Mouse (Mus musculus): Measurements from ENCODE around the gene Bean1. TPM values are rescaled to one million over a fixed set of nuclear protein-coding genes. Genes with fewer than 3 reads are reported as not detected.

Bean1 gene
- 0.37 TPM for polyA plus RNA-seq (2014; fragmentation: Illumina TruSeq; extraction: RNeasy Lipid Tissue Mini Kit (QIAGEN cat#74804); ENCODE audit: low read depth, low replicate concordance)

DNA sequence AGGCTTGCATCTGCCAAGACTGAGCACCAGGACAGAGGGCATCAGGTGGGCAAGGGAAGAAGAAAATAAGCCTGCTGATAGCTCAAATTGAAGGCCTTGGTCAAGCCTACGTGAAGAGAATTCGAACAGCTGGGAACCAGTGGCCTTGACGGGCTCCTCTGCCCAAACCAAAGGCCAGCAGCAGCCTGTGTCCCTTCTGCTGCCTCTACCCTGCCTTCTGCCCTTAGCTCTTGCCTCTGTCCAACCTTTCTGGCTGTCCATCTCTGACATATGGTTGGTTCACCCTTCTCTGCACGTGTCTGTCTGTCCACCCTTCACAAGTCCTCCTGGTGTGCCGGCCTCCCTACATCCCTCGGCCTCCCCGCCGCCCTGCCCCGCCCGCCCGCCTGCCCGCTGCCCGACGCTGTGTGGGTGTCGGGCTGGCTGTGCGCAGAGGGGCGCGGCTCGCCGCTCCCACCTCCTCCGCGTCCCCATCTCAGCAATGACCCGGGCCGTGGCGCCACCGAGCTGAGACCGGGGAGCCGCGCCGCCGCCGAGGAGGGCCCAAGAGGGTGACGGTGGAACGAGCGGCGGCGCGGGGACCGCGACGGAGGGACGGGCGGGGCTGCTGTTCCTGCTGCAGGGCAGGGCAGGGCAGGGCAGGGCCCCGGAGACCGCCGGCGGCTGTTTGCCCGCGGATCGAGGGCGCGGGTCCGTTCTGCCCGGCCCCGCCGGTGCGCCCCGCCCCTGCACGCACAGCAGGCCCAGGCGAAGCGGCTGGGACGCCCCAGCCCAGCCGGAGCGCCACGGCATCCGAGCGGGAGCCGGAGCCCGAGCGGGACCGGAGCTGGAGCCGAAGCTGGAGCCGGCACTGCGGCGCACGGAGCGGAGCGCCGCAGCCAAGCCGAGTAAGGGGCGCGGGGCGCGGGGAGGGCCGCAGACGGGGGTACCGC, at the start of gene Bean1:
TSS of gene Bean1 (plus strand) at position 325 of the 932 bp plus-strand sequence.

GRCm38 (mm10) chr8:104248276-104248675, 78.0 kb downstream of the Bean1 start, which contains the start of gene Tk2:
Tk2 (minus strand) TSS chr8:104248558.

GRCm38 (mm10) chr8:104250439-104251367, 80.5 kb downstream of the Bean1 start, which contains the start of gene Cklf:
Cklf (plus strand) TSS chr8:104250861.

Other genes starting within 250 kb of the Bean1 start
- 67.2 TPM for gene Cdh5, start 68.8 kb upstream of the Bean1 start, polyA plus RNA-seq (2014; fragmentation: Illumina TruSeq; extraction: RNeasy Lipid Tissue Mini Kit (QIAGEN cat#74804); ENCODE audit: low read depth, low replicate concordance)
- gene Tk2, start 78.1 kb downstream of the Bean1 start, polyA plus RNA-seq (2014; fragmentation: Illumina TruSeq; extraction: RNeasy Lipid Tissue Mini Kit (QIAGEN cat#74804); ENCODE audit: low read depth, low replicate concordance), result 36.2 TPM
- 27.2 TPM for gene Cklf, start 80.4 kb downstream of the Bean1 start, polyA plus RNA-seq (2014; fragmentation: Illumina TruSeq; extraction: RNeasy Lipid Tissue Mini Kit (QIAGEN cat#74804); ENCODE audit: low read depth, low replicate concordance)
- gene Cmtm2a, start 122.7 kb downstream of the Bean1 start, polyA plus RNA-seq (2014; fragmentation: Illumina TruSeq; extraction: RNeasy Lipid Tissue Mini Kit (QIAGEN cat#74804); ENCODE audit: low read depth, low replicate concordance), result 18.3 TPM
- 1.7 TPM for gene Gm45711, start 139.6 kb downstream of the Bean1 start, polyA plus RNA-seq (2014; fragmentation: Illumina TruSeq; extraction: RNeasy Lipid Tissue Mini Kit (QIAGEN cat#74804); ENCODE audit: low read depth, low replicate concordance)
- gene Cmtm1, start 139.7 kb downstream of the Bean1 start, polyA plus RNA-seq (2014; fragmentation: Illumina TruSeq; extraction: RNeasy Lipid Tissue Mini Kit (QIAGEN cat#74804); ENCODE audit: low read depth, low replicate concordance), result not detected
- gene Gm11020, start 151.1 kb downstream of the Bean1 start, polyA plus RNA-seq (2014; fragmentation: Illumina TruSeq; extraction: RNeasy Lipid Tissue Mini Kit (QIAGEN cat#74804); ENCODE audit: low read depth, low replicate concordance), result not detected
- gene Cmtm2b, start 151.8 kb downstream of the Bean1 start, polyA plus RNA-seq (2014; fragmentation: Illumina TruSeq; extraction: RNeasy Lipid Tissue Mini Kit (QIAGEN cat#74804); ENCODE audit: low read depth, low replicate concordance), result 10.0 TPM
- gene Cmtm3, start 169.0 kb downstream of the Bean1 start, polyA plus RNA-seq (2014; fragmentation: Illumina TruSeq; extraction: RNeasy Lipid Tissue Mini Kit (QIAGEN cat#74804); ENCODE audit: low read depth, low replicate concordance), result 41.5 TPM
- gene Cmtm4, start 225.4 kb downstream of the Bean1 start, polyA plus RNA-seq (2014; fragmentation: Illumina TruSeq; extraction: RNeasy Lipid Tissue Mini Kit (QIAGEN cat#74804); ENCODE audit: low read depth, low replicate concordance), result 36.8 TPM

Measured in adipose tissue, adult 10 weeks (tissue).